Mouse (Mus musculus) hindlimb bud, embryonic 11.5 days (tissue): ENCODE results near the gene Muc20.

Experiments
- DNase-seq: peaks from one replicate; pipeline ENCODE4 v3.0.0-alpha.2; 2012; ENCODE audit warnings: low read depth, low spot score; ENCODE audit errors: extremely low spot score

Gene Muc20

DNA sequence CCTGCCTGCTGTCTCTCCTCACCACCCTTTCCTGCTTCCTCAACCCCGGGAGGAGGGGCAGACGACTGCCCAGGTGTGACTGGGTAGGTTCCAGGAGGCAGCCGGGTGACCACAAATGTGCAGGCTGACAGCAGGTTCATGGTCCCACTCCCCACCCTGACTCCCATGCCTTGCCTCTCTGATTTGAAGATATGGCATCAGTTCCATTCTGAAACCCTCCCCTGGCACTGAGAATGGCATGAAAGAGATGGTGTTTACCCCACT lies at the start of gene Muc20:
TSS of gene Muc20 (minus strand) at position 10 of the 264 bp plus-strand sequence.
- no peak for DNase-seq

DNA sequence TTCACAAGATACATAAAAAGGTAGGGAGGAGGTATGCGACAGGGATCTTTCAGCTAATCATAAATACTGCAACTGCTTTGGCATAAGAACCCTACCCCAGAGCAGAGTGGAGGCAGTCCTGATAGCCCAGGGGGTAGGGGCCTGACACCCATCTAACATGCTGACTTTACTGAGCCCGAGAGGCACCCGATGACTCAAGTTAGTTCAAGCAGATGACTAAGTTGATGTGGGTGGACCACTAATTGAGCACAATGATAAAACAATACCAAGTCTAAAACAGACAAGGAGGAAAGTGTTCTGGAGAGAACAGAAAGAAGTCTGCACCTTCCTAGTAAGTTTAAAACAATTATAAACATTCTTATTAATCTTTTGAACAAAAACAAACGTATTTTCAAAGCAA lies 34.3 kb upstream of the Muc20 start:
- DNase-seq = no peak

GRCm38 (mm10) chr16:32829104-32829503 lies 31.9 kb upstream of the Muc20 start:
- DNase-seq = no peak

- no peak for DNase-seq
Measured at GRCm38 (mm10) chr16:32826521-32826920, 29.3 kb upstream of the Muc20 start.

DNA sequence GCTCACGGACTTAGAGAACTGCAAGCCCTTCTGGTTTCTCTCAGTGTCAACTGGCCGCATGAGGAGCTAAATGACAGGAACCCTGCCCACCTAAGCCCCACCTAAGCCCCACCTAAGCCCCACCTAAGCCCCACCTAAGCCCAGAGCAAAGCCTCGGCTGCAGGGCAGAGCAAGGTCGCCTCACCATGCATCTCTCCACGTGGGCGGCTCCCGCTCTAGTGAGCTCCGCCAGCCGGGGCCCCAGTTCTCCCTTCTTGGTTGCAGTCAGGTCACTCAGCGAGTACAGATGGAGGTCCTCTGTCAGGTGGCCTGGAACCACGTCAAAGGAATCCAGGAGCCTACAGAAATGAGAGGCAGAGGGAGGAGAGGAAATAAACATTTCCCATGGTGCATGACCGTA lies 28.1 kb upstream of the Muc20 start:
- DNase-seq = no peak

GRCm38 (mm10) chr16:32824061-32824460 lies 26.8 kb upstream of the Muc20 start:
- DNase-seq = no peak

DNA sequence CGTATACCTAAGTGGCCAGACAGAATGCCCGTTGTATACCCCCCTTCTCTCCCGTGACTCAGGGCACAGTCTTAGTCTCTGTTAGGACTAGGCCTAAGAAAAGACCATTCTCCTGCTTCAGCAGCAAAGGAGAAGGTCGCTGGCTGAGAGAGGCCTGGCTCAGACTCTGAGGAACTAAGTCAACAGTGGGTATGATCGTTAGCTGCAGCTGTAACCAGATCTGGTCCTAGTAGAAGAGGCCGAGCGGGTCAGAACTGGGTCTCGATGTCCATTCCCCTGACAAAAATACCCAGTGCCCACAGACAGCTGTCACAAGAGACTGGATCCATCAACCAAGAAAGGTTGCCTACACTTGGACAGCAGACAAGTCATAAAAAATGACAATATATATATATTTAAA lies 26.3 kb upstream of the Muc20 start:
- no peak for DNase-seq

DNA sequence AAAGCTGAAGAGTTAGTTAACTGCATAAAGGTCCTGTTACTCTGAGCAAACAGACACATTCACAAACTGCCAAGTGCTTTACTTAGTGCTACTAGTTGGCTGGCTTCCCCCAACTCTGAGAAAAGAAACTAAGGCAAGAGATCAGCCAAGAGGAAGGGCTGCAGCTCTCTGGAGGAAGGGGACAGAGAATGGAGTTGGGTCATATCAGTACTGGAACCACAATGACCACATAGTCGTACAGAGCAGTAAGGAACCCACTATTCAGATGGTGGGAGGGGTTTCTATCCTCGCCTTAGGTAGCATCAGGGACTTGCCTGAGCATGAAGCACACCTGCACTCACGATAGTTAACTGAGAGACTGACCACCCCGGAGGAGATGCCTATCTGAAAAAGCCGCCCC lies 25.6 kb upstream of the Muc20 start:
- no peak for DNase-seq

- no peak for DNase-seq
Measured at GRCm38 (mm10) chr16:32822450-32822827, 25.2 kb upstream of the Muc20 start.

DNA sequence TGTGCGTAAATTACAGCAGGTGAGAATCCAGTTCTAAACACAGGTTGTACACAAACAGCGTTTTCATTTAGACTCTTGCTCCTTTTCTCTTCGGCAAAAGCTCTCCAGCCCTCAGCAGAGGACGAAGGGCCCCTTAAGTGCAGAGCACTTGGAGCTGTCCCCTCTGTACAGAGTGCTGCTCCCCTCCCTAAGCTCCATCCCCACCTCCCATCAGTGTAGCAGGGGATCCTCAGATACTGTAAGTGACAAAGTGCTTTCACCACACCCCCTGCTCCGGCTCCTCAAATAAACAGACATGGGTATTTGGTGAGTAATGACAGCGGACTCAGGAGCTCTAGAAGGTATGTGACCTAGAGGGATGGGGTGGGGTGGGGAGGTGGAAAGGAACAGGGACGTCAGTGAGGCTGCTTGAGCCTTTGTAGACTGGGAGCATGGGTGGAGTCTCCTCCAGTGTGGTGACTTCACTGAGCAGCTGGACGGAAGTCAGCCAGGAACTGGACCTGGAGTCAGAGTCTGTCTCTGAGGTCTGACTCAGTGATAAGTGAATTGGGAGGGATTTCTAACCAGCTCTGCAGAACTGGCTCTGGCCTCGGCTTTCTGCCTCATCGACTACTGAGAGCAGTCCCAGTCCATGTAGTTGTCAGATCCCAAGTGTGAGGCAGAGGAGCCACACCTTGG lies 24.7 kb upstream of the Muc20 start:
- DNase-seq = no peak

DNA sequence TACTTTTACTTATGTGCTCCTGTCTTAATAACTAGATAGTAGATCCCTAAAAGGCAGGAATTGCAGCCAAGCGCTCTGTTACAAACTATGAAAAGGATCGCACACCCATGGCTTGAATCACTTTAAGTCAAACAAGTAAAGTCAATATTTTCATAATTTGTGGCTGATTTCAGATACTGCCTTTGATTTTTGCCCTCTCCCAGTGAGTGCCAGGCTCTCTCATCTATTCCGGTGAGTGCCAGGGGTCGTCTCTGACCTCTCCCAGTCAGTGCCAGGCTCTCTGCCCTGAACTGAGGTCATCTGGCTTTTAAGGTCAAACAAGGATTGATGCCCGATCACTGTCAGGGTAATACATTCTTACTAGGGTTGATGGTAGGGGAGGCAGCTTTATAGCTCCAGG lies 21.2 kb upstream of the Muc20 start:
- no peak for DNase-seq

DNA sequence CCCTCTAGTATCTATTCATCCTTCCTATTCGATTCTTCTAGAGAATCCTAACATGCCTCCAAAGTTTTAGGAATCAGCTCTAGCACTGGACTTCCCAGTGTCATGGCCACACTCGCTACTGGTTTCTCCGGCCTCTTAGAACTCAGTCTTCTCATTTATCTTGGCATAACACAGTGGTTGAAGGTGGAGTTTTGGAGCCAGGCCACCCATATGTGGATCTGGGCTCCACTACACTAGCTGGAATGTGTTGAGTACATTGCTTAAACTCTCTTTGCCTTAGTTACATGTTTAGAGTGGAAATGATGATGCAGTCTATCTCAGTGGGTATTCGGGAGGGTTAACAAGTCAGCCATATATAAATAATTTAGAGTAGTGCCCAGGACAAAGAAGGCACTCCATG lies 20.8 kb upstream of the Muc20 start:
- no peak for DNase-seq

- DNase-seq = peak; percentile 57
Measured at GRCm38 (mm10) chr16:32815160-32815605, 17.9 kb upstream of the Muc20 start.

DNA sequence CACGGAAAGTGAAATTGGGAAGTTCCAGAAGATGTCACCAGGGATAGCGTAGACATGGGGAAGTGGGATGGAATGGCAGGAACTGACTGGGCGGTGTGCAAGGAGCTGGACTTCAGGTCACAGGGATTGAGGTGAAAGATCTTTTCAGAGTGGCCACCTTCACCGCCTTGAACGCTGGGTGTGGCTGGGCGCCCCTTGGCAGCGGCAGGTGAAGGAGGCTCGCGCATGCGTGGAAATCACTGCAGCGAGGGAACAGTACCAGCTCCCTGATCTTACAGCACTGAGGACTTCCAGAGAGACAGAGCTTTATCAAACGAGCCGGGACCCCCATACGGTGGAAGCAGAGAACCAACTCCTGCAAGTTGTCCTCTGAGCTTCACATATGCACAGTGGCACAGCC lies 17.3 kb upstream of the Muc20 start:
- no peak for DNase-seq

DNA sequence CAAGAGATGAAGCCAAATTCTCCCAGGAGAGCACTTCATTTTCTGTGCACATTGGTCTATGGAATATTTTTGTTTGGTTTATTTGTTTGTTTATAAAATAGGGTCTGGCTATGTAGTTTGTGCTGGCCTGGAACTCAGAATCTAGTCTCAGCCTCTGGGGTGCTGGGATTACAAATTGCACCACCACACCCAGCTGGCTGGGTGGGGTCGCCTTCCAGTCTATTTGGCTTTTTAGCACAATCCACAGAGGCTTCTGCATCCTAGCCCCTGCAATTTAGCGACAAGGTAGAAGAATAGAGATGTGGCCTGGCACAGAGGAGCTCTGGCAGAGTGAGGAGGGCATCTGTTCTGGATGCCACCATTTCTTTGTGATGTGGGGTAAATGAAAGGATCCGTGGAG lies 16.5 kb upstream of the Muc20 start:
- DNase-seq = no peak

- DNase-seq = no peak
Measured at GRCm38 (mm10) chr16:32813362-32813761, 16.1 kb upstream of the Muc20 start.

GRCm38 (mm10) chr16:32812888-32813361 lies 15.7 kb upstream of the Muc20 start:
- peak; percentile 67 for DNase-seq

GRCm38 (mm10) chr16:32810321-32810720 lies 13.1 kb upstream of the Muc20 start, which contains the start of gene Smbd1:
Gene Smbd1 (minus strand): TSS chr16:32810477.
- no peak for DNase-seq

DNA sequence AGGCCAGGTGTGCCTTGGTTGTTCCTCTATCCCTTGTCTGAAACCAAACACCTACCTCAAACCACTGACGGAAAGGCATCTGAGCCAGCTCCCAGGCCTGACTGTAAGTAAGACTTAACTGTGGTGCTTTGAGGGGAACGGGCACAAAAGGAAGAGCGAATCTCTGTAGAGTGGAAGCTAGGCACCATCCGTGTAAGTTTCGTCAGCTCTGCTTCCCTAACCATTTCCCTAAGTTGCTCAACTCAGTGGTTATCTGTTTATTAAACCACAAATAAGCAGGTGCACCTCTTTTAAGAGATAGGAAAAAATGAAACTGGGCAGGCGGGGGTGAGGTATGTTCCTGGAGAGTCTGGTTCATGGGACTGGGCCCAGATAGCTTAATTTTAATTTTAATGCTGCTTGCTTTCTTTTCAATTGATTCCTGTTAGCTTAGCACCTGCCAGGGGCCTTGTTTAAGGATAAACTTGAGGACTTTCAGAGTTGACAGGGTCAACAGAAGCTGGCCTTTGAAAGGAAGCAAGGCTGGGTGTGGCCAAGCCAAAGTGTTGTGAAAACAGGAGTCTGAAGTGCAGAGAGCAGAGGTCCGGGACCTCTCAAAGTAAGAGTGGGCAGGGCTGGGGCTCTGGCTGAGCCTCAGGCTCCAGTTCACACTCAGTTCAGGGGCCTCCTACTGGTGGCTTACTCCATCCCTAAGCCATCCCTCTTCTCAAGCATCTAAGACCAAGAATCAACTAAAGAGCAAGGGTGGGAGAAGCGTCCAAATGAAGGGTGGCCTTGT lies 10.4 kb upstream of the Muc20 start:
- DNase-seq = no peak

DNA sequence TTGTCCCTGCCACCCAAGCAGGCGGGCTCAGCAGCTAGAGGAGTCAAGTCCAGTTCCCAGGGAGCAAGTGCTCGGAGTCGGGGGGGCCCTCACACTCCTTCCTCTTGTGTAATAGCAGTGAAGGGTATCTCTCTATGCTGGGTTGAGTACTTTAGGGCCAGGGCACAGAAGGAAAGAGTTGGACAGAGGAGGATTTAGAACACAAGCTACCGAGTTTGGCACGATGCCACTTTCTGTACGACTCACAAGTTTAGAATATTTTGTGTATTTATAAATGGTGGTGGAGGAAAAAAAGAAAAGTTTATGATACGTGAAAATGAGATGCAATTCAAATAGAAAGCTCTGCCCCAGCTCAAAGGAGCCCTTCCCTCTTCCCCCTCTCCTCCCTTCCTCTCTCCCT lies 7.9 kb upstream of the Muc20 start:
- no peak for DNase-seq

GRCm38 (mm10) chr16:32803901-32804300 lies 6.7 kb upstream of the Muc20 start:
- no peak for DNase-seq

DNA sequence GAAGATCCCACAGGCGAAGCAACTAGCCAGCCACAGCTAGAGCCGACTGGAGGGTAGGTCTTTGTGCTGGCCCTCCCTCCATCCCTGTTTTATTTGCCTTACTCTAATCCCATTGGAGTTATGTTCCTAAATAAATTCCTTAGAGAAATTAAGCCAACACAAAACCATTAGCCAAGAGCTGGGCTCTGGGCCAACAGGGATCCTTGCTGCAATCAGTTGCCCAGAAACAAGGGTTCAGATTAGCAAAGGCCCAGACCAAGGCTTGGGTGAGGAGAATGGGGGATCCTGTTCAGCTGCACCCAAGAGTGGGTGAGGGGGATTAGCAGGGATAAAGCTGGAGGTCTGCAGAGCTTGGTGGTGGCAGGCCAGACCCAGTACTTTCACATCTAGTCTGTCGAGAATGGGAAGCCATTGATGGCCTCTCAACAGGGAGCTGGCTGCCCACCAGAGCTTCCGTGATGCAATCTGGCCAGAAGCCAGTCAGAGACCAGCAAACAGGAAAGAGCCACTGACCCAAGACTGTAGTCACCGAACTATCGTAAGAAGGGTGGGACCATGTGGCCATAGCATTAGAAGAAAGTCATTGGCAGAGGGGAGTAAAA lies 6.1 kb upstream of the Muc20 start:
- no peak for DNase-seq
